Mouse (Mus musculus): Measurements from ENCODE around the gene Pts.
A peak's percentile ranks its signal among the peaks of the same experiment; 100 is the strongest.

Gene Pts

DNA sequence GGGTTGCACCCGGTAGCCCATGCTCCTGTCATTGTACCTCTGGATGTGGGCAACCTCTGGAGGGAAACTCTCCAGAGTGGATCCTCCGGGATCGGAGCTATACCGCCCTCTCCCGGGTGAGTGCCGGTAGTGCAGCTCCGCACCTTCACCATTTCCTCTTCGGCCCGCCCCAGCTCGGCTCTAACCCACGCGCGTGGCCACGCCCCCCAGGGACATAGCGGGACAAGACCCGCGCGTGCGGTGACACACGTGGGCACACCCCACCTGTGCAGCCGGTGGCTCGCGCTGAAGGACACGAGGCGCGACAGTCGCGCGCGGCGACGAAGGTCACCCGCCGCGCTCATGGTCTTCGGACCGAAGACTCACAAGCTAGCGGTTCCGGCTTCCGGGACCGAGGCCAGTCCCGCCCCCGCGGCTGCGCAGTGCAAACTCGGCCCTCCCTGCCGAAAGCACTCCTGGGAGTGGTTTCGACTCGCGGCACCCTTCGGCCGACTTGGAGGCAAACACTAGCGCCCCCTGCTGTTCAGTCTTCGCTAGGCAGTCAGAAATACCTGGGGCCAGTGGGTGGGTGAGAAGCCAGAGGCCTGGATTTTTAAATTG is at the start of gene Pts:
Gene Pts, minus strand, starts transcription at position 432 of the 600 bp plus-strand sequence.
- DNase-seq (ENCODE audit: low read depth, low spot score) = peak; percentile 98

DNA sequence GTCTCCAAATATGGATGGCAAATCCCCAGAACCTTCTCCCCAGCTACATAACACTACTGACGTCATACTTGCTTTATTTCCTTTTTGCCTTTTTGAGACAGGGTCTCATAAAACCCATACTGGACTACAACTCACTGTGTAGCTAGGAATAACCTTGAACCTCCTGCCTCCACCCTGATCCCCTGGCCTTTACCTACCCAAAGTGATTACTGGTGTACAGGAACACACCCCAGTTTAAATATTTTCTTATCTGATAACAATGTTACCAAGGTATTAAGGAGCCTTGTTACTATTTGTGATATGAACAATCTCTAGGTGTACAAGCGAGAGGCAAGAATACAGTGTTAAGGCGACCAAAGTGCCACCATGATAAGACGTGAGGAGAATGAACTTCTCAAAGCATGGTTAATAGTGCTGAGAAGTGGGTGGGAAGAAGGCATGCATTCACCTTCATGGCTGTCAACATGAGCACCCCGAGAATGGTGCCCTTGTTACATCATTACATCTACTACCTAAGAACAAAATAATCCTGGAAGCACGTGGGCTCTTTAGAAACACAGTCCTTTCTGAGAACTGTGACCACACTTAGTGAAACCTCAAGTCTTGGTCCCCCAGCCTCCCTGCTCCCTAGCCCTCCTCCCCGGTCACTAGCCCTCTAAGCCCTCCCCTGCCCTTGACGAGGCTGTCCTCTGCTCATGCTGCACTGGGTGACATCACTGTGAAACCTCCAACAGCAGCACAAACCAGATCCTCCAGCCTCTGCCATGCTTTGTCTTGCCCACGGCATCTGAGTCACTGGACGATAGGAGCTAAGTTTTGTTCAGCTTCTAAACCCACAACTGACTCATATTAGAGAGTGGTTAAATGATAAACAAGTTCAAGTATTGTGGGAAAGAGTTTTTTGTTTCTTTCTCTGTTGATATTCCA is 41.3 kb upstream of the Pts start:
- DNase-seq (ENCODE audit: low read depth, low spot score) = no peak

GRCm38 (mm10) chr9:50567881-50568280 is 39.4 kb upstream of the Pts start:
- DNase-seq (ENCODE audit: low read depth, low spot score) = no peak

DNA sequence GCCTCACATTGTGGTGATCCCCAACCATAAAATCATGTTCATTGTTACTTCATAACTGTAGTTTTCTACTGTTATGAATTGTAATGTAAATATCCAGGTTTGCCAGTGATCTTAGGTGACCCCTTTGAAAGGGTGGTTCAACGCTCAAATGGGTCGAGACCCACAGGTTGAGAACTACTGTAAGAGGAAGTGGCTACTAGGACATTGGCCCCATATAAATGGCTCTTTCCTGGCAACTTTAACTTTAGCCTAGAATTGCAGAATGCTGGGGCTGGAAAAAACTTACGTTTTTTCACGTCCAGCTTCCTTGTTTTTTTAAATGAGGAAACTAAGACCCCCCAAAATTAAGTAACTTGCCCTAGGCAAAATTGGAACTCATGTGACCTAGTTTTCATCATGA is 38.8 kb upstream of the Pts start:
- DNase-seq (ENCODE audit: low read depth, low spot score) = no peak

DNA sequence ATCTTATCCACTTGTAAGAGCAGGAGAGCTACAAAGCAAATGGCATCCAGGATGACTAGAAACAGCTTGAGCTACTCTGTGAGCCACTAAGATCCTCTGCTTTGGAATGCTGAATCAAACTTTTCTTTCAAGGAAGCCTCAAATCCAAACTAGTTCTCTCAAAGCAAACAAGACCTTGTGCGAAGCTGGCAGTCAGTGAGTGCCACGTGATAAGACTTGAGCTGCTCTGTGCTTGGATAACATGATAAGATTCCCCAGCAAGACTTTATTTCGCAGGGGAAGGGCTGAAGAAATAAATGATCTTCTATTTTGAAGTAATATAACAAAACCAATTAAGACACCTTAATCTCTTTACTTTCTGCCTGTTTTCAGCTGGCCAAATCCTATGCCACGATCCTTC is 37.4 kb upstream of the Pts start:
- no peak for DNase-seq (ENCODE audit: low read depth, low spot score)

DNA sequence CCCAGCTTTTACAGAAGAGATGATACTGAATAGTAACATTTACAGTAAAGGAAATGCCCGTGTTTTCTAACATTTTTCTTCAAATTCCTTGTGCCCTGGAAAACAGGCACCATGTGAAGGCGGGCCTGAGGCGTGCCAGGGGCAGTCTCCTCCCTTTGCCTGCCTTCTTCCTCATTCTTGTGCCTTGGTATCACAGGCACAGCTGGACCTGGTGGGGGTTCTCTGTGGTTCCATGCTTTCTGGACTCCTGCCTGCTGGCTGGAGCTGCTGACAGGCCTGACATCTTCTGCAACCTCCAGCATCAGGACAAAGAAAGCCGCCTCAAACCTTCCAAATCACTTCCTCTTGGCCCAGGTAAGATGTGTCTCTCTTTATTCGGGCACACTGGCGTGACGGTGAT is 36.6 kb upstream of the Pts start:
- DNase-seq (ENCODE audit: low read depth, low spot score) = no peak

GRCm38 (mm10) chr9:50561918-50562360 is 33.4 kb upstream of the Pts start:
- DNase-seq (ENCODE audit: low read depth, low spot score) = no peak

- no peak for DNase-seq (ENCODE audit: low read depth, low spot score)
These were observed 32.8 kb upstream of the Pts start, which contains the start of gene Tex12 for GRCm38 (mm10) chr9:50561145-50561917. TSS of gene Tex12 (minus strand) at chr9:50561325.

GRCm38 (mm10) chr9:50555094-50555446 is 26.5 kb upstream of the Pts start, which contains the start of gene Bco2:
TSS of gene Bco2 (minus strand) at chr9:50555181.
- no peak for DNase-seq (ENCODE audit: low read depth, low spot score)

DNA sequence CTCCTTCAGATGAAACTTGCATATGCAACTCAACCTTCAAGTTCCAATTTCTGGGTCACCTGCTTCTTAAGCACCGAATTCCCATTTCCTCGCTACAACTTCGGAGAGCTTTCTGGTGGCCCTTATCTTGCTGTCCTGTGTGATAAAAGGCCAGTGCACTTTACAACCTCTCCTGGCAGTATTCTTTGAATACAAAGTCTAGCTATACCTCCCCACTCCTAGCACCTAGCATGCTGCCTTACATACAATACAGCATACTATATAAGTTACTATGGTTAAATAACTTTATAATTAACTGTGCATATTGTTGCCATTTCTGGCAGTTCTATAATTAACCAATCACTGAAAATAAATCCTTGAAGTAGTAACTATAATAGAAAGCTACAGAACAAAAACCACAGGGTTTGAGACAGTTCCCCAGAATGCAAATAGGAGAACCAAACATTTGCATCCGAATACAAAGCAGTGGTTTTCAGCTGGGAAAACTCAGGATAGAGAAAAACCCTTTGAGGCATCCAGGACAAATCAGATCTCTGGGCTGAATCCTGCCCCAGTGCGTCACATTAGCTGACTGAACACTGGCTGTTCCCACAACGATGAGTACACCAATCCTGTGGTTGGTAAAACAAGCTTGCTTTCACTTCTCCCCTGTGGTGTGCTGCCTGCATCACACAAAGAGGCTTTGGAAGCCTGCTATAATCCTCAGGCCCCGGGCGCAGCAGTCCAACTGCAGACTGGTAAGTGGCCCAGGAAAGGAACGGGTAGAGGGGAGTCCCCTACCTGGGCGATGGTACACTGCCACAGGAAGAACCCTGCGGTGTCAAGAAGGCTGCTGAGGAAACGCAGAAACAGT is 25.9 kb upstream of the Pts start, which contains the start of gene Il18:
Gene Il18, plus strand, starts transcription at position 587 of the 853 bp plus-strand sequence.
- DNase-seq (ENCODE audit: low read depth, low spot score) = peak; percentile 53

GRCm38 (mm10) chr9:50553547-50553946 is 25.0 kb upstream of the Pts start:
- DNase-seq (ENCODE audit: low read depth, low spot score) = no peak

DNA sequence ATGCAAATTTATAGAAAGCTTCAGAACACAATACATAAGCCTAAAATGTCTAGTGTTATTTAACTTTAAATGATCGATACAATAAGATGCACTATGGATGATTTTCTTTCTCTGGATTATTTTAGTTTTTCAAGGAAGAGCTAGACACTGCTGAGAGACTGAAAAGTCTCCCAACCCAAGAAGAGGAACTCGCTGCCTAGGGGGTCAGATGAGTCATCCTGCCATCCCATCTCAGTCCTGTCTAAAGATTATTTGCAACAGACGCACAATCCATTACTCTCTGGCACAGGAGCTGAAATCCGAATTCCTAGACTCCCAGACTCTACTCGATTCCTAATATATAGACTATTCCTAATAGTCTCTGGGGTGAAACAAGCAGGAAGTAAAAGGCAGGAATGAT is 23.7 kb upstream of the Pts start:
- no peak for DNase-seq (ENCODE audit: low read depth, low spot score)

DNA sequence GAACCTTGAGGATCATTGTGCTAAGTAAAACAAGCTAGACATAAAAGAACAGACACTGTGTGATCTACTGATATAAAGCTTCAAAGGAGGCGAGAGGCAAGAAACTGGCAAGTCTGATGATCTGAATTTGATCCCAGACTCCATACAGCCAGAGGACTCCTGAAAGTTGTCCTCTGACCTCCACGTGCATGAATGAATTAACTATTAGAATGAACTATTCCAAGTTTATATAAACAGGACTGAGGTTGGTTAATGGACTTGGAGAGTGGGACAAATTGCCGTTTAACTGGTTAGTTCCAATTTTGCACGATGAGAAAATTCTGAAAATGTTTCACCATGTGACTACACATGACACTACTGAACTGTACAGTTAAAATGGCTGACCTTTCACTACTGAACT is 20.4 kb upstream of the Pts start:
- DNase-seq (ENCODE audit: low read depth, low spot score) = no peak

GRCm38 (mm10) chr9:50547859-50548478 is 19.4 kb upstream of the Pts start:
- DNase-seq (ENCODE audit: low read depth, low spot score) = no peak

- no peak for DNase-seq (ENCODE audit: low read depth, low spot score)
These were observed 13.9 kb upstream of the Pts start for GRCm38 (mm10) chr9:50542401-50542800.

DNA sequence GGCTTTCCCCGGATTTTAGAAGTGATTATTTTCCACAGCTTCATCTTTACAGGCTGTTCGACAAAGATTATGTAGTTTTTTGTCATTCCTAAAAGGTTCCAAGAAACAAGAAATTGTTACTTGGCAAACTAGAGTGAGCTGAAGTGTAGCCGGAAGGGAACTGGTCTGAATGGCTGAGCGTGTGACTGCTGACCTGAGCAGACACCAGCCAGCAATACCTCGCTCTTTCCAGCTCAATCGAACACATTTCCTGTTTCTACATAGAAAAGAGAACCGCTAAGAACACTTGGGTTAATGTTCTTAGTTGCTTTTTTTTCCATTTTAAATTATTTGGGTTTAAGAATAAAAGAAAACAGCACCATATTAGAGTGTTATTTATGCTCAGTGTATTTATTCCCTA is 11.6 kb upstream of the Pts start:
- DNase-seq (ENCODE audit: low read depth, low spot score) = no peak

DNA sequence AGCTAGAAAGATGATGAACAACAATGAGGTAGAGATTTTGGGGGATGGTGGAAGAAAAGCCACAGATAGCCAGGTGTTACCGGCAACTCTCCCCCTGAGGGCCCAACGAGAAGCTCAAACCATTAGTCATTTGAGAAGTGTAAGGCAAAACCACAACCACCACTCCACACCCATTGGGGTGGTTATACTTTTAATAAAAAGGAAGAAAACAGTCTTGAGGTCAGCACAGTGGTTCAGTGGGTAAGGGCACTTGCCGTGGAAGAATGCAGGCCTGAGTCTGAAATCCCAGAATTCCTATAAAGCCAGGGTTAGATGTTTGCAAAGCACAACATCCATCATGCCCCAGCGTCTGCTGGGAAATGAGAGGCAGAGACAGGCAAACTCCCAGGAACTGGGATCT is 8.8 kb upstream of the Pts start:
- DNase-seq (ENCODE audit: low read depth, low spot score) = no peak

DNA sequence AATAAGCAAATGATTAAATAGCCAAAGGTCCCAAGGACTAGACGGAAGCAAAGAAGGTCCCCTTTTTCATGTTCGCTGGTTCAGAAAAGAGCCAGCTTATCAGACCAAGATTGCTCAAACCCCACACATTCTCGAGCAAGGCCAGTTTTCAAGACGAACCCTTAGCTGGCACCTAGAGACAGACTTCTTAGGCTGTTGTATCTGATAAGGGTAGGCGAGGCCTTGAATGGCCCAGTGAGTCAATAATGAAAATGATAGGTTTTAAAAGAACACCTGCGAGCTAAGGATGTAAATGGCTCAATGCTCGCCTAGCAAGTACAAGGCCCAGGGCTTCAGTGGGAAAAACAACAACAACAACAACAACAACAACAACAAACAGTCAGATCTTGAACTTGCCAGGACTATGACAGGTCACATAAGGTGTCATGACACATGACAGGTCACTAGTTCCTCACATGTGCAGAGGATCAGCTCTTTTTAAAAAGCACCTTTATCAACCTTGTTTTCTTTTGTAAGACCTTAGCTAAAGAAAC is 8.1 kb upstream of the Pts start:
- DNase-seq (ENCODE audit: low read depth, low spot score) = no peak

DNA sequence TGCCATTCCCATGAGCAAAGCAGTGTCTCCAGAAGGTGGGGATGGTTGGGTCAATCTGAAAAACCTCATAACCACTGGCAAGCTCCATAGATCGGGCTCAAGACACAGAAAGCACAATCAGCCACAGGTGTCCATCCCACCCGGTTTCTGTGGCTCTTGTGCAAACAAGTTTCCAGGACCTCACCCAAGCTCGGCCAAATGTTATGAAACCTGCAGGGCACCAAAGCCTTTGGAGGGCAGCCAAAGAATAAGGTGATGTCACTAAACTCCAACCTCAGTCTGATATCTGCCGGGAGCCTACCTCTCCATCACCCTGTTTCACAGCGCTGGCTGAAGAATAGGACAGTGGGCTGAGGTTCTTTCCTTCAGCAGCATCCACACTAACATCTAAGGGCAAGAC is 7.4 kb upstream of the Pts start:
- no peak for DNase-seq (ENCODE audit: low read depth, low spot score)

DNA sequence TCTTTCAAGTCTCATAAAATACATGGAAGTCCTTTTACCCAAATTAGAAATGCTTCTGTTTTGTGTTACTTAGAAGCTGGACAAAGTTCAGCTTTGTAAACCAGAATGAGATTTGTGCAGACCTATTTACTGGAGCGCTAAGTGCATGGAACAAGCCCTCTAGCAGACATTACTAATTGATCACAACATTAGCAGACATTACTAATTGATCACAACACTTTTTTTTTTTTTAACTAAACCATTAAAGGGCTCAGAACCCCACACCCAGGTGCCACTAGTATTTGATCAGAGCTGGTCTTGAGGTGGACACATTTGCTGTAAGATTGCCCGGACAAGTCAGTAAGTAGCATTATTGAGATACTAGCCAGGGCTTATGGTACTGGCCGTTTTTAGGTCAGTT is 5.3 kb upstream of the Pts start:
- no peak for DNase-seq (ENCODE audit: low read depth, low spot score)

DNA sequence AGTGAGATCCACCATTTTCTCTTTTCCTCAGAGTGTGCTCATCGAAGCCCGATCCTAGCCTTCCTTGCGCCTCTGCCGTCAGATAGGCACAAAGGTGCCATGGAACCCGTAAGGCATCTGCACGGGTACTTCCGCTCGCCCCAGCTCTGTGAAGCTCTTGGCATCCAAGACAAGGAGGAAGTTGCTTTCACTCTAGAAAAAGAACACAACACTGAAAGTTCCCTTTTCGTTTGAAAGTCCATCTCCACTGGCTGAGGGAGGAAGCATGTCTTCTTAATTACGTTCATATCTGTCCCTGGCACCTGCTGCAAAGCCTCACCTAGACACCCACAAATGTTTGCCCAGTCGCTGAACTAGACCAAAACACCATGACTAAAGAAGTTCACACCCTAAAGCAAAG is 4.8 kb upstream of the Pts start:
- DNase-seq (ENCODE audit: low read depth, low spot score) = no peak
